Mouse (Mus musculus) left cerebral cortex, adult 2 months (tissue): ENCODE results near the gene 1700003E16Rik. TPM values are rescaled to one million over a fixed set of nuclear protein-coding genes. Genes with fewer than 3 reads are reported as not detected.
A peak's percentile ranks its signal among the peaks of the same experiment; 100 is the strongest.

Experiments
- DNase-seq, 2 experiments: peaks; one replicate each; pipeline ENCODE4 v3.0.0; 2021 to 2022; ENCODE audit warnings: low spot score in 2 of 2, mixed read lengths in 1 of 2; ENCODE audit errors: extremely low spot score in 1 of 2
- H3K27ac ChIP-seq: fragments of 200-600 bp; 2 replicates; pipeline ENCODE4 v1.8.1; 2022
- H3K4me3 ChIP-seq: fragments of 200-600 bp; 2 replicates; pipeline ENCODE4 v1.8.1; 2022
- CTCF ChIP-seq: fragments of 200-600 bp; IDR thresholded peaks from 2 replicates; pipeline ENCODE4 v1.8.1; 2022; ENCODE audit warnings: antibody characterized with exemption, mild to moderate bottlenecking, moderate library complexity
- intact Hi-C: fragments of 180-260 bp; cut with DNase I; formaldehyde crosslinking; loops from one replicate; pipeline ENCODE4 v1.15.1; 2025
- total RNA-seq, 2 experiments: library from RNA; stranded (reverse); gene quantifications; 2 replicates each; pipeline ENCODE4 v1.2.3; 2021

Gene 1700003E16Rik
- total RNA-seq, 2 experiments from 2014 or later, result 30.9 to 35.6 TPM

- Histone ChIP-seq H3K27ac (no peak overlapping the region), H3K4me3 (no peak overlapping the region)
- DNase-seq, result no peak
- TF ChIP-seq CTCF, result no peak
- intact Hi-C loops, result no loop called here
Observed at GRCm38 (mm10) chr6:83118369-83118768, 37.8 kb upstream of the 1700003E16Rik start.

- TF ChIP-seq CTCF, result no peak
- intact Hi-C loops, result no loop called here
- Histone ChIP-seq H3K27ac (no peak overlapping the region), H3K4me3 (no peak overlapping the region)
- no peak for DNase-seq
Observed at GRCm38 (mm10) chr6:83118825-83119733, 37.1 kb upstream of the 1700003E16Rik start.

- Histone ChIP-seq H3K27ac (no peak overlapping the region), H3K4me3 (no peak overlapping the region)
- no peak for TF ChIP-seq CTCF
- intact Hi-C loops, result no loop called here
- DNase-seq, result no peak
Observed at GRCm38 (mm10) chr6:83119734-83120051, 36.5 kb upstream of the 1700003E16Rik start.

GRCm38 (mm10) chr6:83120930-83121862 is 35.0 kb upstream of the 1700003E16Rik start, which contains the start of gene Wbp1:
Gene Wbp1, minus strand, starts transcription at chr6:83121559.
- intact Hi-C loops, result no loop called here
- Histone ChIP-seq H3K27ac (peak within 1 kb of the TSS; percentile 82), H3K4me3 (peak within 1 kb of the TSS; percentile 62)
- TF ChIP-seq CTCF, result no peak; the same call in 1 of the 2 replicates
- peak; percentile 88 to 94 for DNase-seq

GRCm38 (mm10) chr6:83121863-83122710 is 34.1 kb upstream of the 1700003E16Rik start:
- no peak for DNase-seq
- intact Hi-C loops, result no loop called here
- H3K4me3 ChIP-seq, result peak overlapping the region; percentile 62
- H3K27ac ChIP-seq, result peak overlapping the region; percentile 78
- TF ChIP-seq CTCF, result no peak; the same call in 1 of the 2 replicates

- Histone ChIP-seq H3K27ac (no peak overlapping the region), H3K4me3 (no peak overlapping the region)
- intact Hi-C loops, result no loop called here
- no peak for TF ChIP-seq CTCF
- no peak for DNase-seq
Observed at GRCm38 (mm10) chr6:83122961-83123360, 33.2 kb upstream of the 1700003E16Rik start.

GRCm38 (mm10) chr6:83124851-83125312 is 31.3 kb upstream of the 1700003E16Rik start:
- Histone ChIP-seq H3K4me3 (peak overlapping the region; percentile 70), H3K27ac (peak overlapping the region; percentile 65)
- no peak for TF ChIP-seq CTCF
- DNase-seq, result peak; percentile 82 to 87
- intact Hi-C loops, result loop anchor here (2.0 kb wide), 1 partner anchor 18 kb away; no protein-coding TSS in a partner anchor

- peak within 1 kb of the TSS; percentile 65 for H3K27ac ChIP-seq
- no peak for DNase-seq
- intact Hi-C loops, result loop anchor here (2.0 kb wide), 1 partner anchor 17 kb away; no protein-coding TSS in a partner anchor
- peak within 1 kb of the TSS; percentile 70 for H3K4me3 ChIP-seq
- TF ChIP-seq CTCF, result no peak
Observed at GRCm38 (mm10) chr6:83125331-83125730, 30.9 kb upstream of the 1700003E16Rik start, which contains the start of gene Ino80b. Gene Ino80b, minus strand, starts transcription at chr6:83125431.

- peak; percentile 40 for TF ChIP-seq CTCF
- intact Hi-C loops, result no loop called here
- DNase-seq, result no peak
- no peak overlapping the region for H3K4me3 ChIP-seq
- H3K27ac ChIP-seq, result no peak overlapping the region
Observed at GRCm38 (mm10) chr6:83127419-83127818, 28.8 kb upstream of the 1700003E16Rik start.

GRCm38 (mm10) chr6:83131469-83132034 is 24.7 kb upstream of the 1700003E16Rik start:
- Histone ChIP-seq H3K4me3 (no peak overlapping the region), H3K27ac (no peak overlapping the region)
- TF ChIP-seq CTCF, result no peak
- DNase-seq, result no peak
- intact Hi-C loops, result no loop called here
